Mouse (Mus musculus): ENCODE measurements around the gene Prrt4. TPM values are rescaled to one million over a fixed set of nuclear protein-coding genes. Genes with fewer than 3 reads are reported as not detected.
A peak's percentile ranks its signal among the peaks of the same experiment; 100 is the strongest.

Gene Prrt4
- polyA plus RNA-seq, 1 experiment from 2014 or later = not detected

DNA sequence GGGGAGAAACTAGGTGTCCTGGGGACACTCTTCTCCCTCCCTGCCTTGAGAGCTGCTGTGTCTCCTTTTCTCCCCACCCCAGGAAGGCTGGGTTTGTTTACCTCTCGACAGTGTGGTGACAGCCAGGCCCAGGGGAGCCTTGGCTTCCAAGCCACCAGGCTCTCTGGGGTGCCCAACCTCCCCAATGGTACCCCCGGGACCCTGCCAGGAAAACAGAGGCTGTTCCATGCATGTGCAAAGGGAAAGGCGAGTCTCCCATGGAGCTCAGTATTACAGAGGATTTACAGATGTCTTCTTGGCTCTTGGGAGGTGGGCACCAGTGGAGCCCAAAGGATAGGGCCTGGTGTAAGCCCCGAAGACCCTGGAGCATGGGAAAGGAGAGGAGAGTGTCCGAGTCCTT is 34.1 kb upstream of the Prrt4 start:
- Histone ChIP-seq H3K4me3 (ENCODE audit: low read depth, low read length) (no peak overlapping the region), H3K27ac (ENCODE audit: low read depth) (no peak overlapping the region), H3K36me3 (replicated peaks; ENCODE audit: insufficient read depth, low read length) (no peaks in the 10 kb centered on the region), H3K4me1 (ENCODE audit: insufficient read depth) (peaks cover 26% of the 10 kb centered on the region), H3K9ac (replicated peaks) (no peak overlapping the region), H3K27me3 (ENCODE audit: insufficient read depth, low read length) (0 out of 2 replicates have a peak, but pooled peaks cover 7% of the 10 kb centered on the region), H3K9me3 (ENCODE audit: low read length) (no peaks in the 10 kb centered on the region), H3K4me2 (ENCODE audit: low read depth, low read length) (no peak overlapping the region)
- no peak for ATAC-seq
- no peak for DNase-seq
- TF ChIP-seq EP300 (IDR thresholded peaks at IDR 0.05; ENCODE audit: low read depth) (no peak), CTCF (IDR thresholded peaks at IDR 0.05; ENCODE audit: low read depth) (no peak)
- WGBS (ENCODE audit: insufficient replicate concordance) = 62% methylated on average over 5 of the region's 5 CpGs

DNA sequence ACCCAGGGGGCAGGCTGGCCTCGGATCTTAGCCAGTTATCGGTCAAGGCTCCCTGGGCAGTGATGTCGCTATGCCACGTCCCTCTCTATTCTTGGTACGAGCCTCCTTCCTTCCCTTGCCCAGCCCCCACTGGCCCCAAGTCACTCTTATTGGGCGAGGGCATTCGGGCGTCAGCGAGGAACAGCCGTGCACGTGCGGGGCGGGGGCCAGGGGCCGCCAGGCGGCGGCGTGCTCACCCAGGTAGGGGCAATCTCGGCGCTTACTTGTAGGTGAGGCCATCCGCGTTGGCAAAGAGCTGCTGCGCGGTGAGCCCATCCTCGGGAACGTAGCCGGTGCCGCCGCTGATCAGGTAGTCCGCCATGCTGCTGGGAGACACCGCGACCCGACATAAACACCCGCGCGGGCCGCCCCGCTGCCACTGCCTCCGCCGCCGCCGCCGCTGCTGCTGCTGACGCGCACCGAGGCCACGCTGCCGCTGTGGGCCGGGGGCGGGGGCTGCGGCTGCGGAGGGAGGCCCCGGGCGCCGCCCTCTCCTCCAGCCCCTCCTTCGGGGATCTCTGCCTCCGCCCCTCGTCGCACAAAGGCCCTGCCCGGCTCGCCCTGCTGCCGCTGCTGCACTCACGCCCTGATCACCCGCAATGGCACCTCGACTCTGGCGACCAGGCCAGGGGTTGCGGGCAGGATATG is 32.6 kb upstream of the Prrt4 start:
- DNase-seq (peak; percentile 81), ATAC-seq (peak; percentile 79)
- H3K4me1 ChIP-seq (ENCODE audit: insufficient read depth) = peaks cover 26% of the 10 kb centered on the region
- peak overlapping the region; percentile 59 for H3K4me3 ChIP-seq (ENCODE audit: low read depth, low read length)
- 0 out of 2 replicates have a peak, but pooled peaks cover 7% of the 10 kb centered on the region for H3K27me3 ChIP-seq (ENCODE audit: insufficient read depth, low read length)
- peak overlapping the region; percentile 55 for H3K27ac ChIP-seq (ENCODE audit: low read depth)
- H3K9me3 ChIP-seq (ENCODE audit: low read length) = no peaks in the 10 kb centered on the region
- WGBS (ENCODE audit: insufficient replicate concordance) = 4% methylated on average over 55 of the region's 66 CpGs
- peak overlapping the region; percentile 45 for H3K9ac ChIP-seq (replicated peaks)
- TF ChIP-seq EP300 (IDR thresholded peaks at IDR 0.05; ENCODE audit: low read depth) (no peak), CTCF (IDR thresholded peaks at IDR 0.05; ENCODE audit: low read depth) (peak; percentile 21; the same call in 1 of the 2 replicates)
- H3K4me2 ChIP-seq (ENCODE audit: low read depth, low read length) = peak overlapping the region; percentile 81
- H3K36me3 ChIP-seq (replicated peaks; ENCODE audit: insufficient read depth, low read length) = no peaks in the 10 kb centered on the region

DNA sequence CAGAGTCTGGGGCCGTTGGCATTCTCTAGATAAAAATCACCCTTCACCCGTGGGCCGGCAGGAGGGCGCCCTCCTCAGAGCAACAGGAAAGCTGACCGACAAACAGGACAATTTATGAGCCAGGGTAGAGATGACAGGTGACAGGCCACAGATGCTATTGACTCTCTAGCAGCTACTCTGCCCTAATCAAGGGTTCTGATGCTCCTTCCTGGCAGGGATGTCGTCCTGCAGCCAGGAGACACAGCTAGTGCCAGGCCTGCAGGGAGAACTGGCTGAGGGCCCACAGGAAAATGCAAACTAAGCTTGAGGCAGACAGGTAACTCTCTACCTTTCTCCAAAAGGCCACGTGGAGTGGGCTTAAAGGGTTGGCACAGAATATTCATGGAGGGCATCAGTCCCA is 31.8 kb upstream of the Prrt4 start:
- H3K9ac ChIP-seq (replicated peaks) = peak overlapping the region; percentile 45
- DNase-seq (no peak), ATAC-seq (no peak)
- no peak for TF ChIP-seq EP300 (IDR thresholded peaks at IDR 0.05; ENCODE audit: low read depth)
- no peak for TF ChIP-seq CTCF (IDR thresholded peaks at IDR 0.05; ENCODE audit: low read depth)
- no peaks in the 10 kb centered on the region for H3K9me3 ChIP-seq (ENCODE audit: low read length)
- 17% methylated on average over 7 of the region's 7 CpGs for WGBS (ENCODE audit: insufficient replicate concordance)
- H3K27ac ChIP-seq (ENCODE audit: low read depth) = no peak overlapping the region
- H3K27me3 ChIP-seq (ENCODE audit: insufficient read depth, low read length) = 0 out of 2 replicates have a peak, but pooled peaks cover 7% of the 10 kb centered on the region
- peak overlapping the region; percentile 59 for H3K4me3 ChIP-seq (ENCODE audit: low read depth, low read length)
- peak overlapping the region; percentile 81 for H3K4me2 ChIP-seq (ENCODE audit: low read depth, low read length)
- peaks cover 5% of the 10 kb centered on the region; the same call in 1 of the 2 replicates for H3K36me3 ChIP-seq (replicated peaks; ENCODE audit: insufficient read depth, low read length)
- peaks cover 23% of the 10 kb centered on the region for H3K4me1 ChIP-seq (ENCODE audit: insufficient read depth)

DNA sequence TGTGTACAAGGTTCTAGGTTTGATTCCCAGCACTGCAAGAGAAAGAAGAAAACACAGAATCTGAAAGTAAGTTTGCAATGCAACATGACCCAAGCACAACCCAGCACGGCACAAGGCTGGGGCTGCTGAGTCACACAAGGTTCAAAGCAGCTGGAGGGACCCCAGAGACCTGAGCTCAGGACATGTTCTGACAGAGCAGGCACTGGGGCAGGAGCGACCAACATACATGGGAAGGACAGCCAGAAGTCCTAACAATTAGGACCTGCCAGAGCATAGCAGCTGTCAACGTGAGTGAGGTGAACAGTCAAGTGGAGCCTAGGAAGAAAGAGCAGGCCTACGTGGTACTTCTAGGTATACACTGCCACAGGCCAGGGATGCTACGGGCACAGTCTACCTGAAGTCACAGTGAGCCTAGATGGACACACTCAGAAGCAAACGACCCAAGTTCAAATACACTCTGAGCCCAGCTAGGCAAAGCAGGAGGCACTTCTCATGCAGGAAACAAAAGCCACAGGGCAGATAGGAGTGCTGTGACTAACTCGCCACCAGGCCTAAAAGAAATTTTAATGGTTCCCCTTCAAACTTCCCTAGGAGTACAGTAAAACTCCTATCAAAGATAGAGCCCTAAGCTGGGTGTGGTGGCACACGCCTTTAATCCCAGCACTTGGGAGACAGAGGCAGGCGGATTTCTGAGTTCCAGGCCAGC is 31.0 kb upstream of the Prrt4 start:
- no peaks in the 10 kb centered on the region for H3K9me3 ChIP-seq (ENCODE audit: low read length)
- 67% methylated on average over 9 of the region's 9 CpGs for WGBS (ENCODE audit: insufficient replicate concordance)
- peaks cover 5% of the 10 kb centered on the region; the same call in 1 of the 2 replicates for H3K36me3 ChIP-seq (replicated peaks; ENCODE audit: insufficient read depth, low read length)
- no peak overlapping the region for H3K27ac ChIP-seq (ENCODE audit: low read depth)
- H3K9ac ChIP-seq (replicated peaks) = no peak overlapping the region
- TF ChIP-seq CTCF (IDR thresholded peaks at IDR 0.05; ENCODE audit: low read depth) (no peak), EP300 (IDR thresholded peaks at IDR 0.05; ENCODE audit: low read depth) (no peak)
- no peak overlapping the region for H3K4me2 ChIP-seq (ENCODE audit: low read depth, low read length)
- DNase-seq (no peak), ATAC-seq (no peak)
- peaks cover 22% of the 10 kb centered on the region for H3K4me1 ChIP-seq (ENCODE audit: insufficient read depth)
- 0 out of 2 replicates have a peak, but pooled peaks cover 7% of the 10 kb centered on the region for H3K27me3 ChIP-seq (ENCODE audit: insufficient read depth, low read length)
- no peak overlapping the region for H3K4me3 ChIP-seq (ENCODE audit: low read depth, low read length)

DNA sequence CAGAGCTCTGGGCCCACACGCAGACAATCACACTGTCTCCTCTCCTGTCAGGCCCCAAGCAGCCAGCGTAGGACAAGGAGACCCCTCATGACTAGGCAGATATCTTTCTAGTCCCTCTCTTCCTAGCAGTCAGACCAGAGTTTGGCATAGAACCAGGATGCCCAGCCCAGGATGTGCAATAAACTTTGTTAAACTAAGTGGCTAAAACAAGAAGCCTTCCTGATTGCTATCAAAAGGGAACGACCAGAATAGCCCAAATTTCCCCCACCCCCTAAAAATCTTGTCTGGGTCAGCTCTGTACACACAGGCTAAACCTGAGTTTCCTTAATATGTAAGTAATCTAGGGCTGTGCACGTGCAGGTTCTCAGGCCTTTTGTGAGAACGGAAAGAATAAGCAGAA is 28.8 kb upstream of the Prrt4 start:
- ATAC-seq (no peak), DNase-seq (no peak)
- Histone ChIP-seq H3K27me3 (ENCODE audit: insufficient read depth, low read length) (no peaks in the 10 kb centered on the region), H3K27ac (ENCODE audit: low read depth) (no peak overlapping the region), H3K4me2 (ENCODE audit: low read depth, low read length) (no peak overlapping the region), H3K4me3 (ENCODE audit: low read depth, low read length) (no peak overlapping the region), H3K9ac (replicated peaks) (no peak overlapping the region), H3K4me1 (ENCODE audit: insufficient read depth) (peaks cover 14% of the 10 kb centered on the region), H3K9me3 (ENCODE audit: low read length) (no peaks in the 10 kb centered on the region), H3K36me3 (replicated peaks; ENCODE audit: insufficient read depth, low read length) (peaks cover 11% of the 10 kb centered on the region; the same call in 1 of the 2 replicates)
- TF ChIP-seq CTCF (IDR thresholded peaks at IDR 0.05; ENCODE audit: low read depth) (no peak), EP300 (IDR thresholded peaks at IDR 0.05; ENCODE audit: low read depth) (no peak)
- WGBS (ENCODE audit: insufficient replicate concordance) = 67% methylated on average over 5 of the region's 5 CpGs

DNA sequence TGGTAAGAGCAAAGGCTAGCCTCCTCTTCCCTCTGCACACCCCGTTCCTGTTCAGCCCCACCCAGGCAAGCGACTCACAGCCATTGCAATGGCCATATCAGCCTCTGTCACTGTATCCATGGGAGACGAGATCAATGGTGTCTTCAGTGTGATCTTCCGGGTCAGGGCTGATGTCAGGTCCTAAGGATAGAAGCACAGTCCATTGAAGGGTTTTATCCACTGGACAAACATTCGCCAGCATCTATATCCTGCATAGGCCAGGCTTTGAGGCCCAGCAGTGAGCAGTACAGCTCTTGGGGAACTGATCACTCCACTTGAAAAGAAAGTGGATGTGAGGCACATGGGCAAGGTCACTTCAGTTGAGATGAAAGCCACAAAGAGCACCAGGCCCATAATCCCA is 27.6 kb upstream of the Prrt4 start:
- Histone ChIP-seq H3K27me3 (ENCODE audit: insufficient read depth, low read length) (no peaks in the 10 kb centered on the region), H3K9ac (replicated peaks) (no peak overlapping the region), H3K9me3 (ENCODE audit: low read length) (no peaks in the 10 kb centered on the region), H3K27ac (ENCODE audit: low read depth) (no peak overlapping the region), H3K4me1 (ENCODE audit: insufficient read depth) (peaks cover 7% of the 10 kb centered on the region), H3K36me3 (replicated peaks; ENCODE audit: insufficient read depth, low read length) (peaks cover 14% of the 10 kb centered on the region; the same call in 1 of the 2 replicates), H3K4me2 (ENCODE audit: low read depth, low read length) (no peak overlapping the region), H3K4me3 (ENCODE audit: low read depth, low read length) (no peak overlapping the region)
- 76% methylated on average over 5 of the region's 5 CpGs for WGBS (ENCODE audit: insufficient replicate concordance)
- no peak for DNase-seq
- no peak for TF ChIP-seq EP300 (IDR thresholded peaks at IDR 0.05; ENCODE audit: low read depth)
- TF ChIP-seq CTCF (IDR thresholded peaks at IDR 0.05; ENCODE audit: low read depth) = no peak
- no peak for ATAC-seq

All from liver, postnatal 0 days (tissue).